Mouse (Mus musculus): ENCODE measurements around the gene Fbxw7.

DNA sequence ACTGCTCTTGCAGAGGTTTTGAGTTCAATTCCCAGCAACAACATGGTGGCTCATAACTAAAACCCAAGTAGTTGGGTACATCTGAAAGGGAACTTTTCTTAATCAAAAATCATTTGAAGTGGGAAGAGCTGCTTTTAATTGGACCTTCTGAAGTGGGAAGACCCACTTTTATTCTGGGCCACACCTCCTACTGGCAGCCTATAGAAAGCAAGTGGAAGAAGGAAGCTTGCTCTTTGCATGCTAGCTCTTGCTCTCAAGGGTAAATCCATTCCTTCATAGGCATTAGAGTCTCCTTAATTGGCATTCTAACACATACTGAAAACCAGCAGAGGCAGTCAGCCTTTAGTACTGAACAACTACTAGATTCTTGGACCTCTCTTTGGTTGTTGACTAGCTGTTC lies 4.3 kb upstream of the Fbxw7 start:
- TF ChIP-seq CTCF (IDR thresholded peaks at IDR 0.05; ENCODE audit: borderline replicate concordance, insufficient read depth, low read length) (no peak), POLR2A (IDR thresholded peaks at IDR 0.05; ENCODE audit: low read depth, low read length) (no peak)

All from embryonic fibroblast, embryonic 13.5 days (primary cell).